Mouse (Mus musculus) embryo, embryonic 11.5 days (tissue): Measurements from ENCODE around the gene Fgfr2.
"Not testable (repeated sequence)": the region's sequence is repeated elsewhere in the genome, so short reads cannot be mapped to it uniquely, and the experiment has no call there.

ENCODE experiments used
- DNase-seq: peaks from one replicate; pipeline ENCODE4 v3.0.0-alpha.2; 2012; ENCODE audit warnings: low read depth, low spot score

Gene Fgfr2

GRCm38 (mm10) chr7:130472683-130473082 is 2650.5 kb downstream of the Fgfr2 start:
- peak; percentile 39 for DNase-seq

DNA sequence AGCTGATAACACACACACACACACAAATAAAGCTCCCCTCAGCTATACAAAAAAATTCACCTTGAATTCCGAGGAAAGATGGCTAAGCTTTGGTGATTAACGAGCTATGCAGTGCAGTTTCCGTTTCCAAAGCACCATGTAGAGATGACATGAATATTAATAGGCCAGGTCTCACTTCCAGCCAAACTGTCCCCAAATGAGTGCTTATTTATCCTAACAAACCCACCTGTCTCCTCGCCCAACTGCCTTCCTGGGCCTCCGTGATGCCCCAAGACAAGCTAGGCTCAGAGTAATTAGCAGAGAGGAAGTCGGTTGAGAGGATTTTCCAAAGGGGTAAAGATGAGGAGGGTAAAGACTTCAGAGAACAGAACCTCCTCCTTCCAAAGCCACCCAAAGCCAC is 2652.1 kb downstream of the Fgfr2 start:
- no peak for DNase-seq

DNA sequence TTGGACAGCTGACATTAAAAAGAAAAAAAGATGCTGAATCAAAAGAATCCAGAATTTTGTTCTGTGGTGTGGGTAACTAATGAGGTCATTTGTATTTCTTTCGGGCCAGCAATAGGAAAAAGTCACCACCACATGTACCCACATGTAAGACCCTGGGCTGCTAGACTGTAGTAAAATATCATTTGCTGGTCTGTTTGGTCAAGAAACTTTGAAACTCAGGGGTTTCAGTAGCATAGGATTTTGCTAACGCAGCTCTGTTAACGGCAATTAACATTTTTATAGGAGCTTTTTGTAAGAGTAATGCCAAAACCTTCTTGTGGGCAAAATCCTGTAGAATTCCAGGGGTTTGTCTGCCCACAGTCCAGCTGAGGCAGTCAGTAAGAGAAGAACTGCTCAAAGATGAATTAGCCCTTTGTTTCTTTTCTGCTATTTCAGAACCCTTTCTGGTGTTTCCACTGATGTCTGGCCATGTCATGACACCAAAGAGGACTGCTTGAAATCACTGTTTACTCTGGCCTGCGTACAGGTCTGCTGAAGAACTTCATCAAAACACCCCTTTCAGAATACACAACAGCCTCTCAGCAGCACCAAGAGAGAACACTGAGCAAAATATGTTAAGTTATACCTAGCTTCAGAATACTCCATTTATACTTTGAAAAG is 2667.4 kb downstream of the Fgfr2 start:
- no peak for DNase-seq

DNA sequence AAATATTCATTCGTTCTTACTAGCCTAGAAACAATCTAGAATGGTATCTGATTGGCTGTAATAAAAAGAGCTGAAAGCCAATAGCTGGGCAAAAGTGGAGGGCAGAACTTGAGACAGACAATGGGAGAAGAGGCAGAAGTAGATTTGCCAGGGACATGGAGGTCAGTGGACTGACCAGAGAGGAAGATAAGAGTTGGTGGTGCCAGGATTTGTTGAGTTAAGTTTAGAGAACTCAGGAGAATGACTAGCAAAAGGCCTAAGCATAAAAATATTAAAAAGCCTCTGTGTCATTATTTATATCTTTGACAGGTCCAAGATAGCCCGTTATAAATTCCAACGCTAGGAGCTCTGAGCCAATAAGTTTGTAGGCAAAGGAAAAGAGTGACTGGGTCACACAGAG is 2668.9 kb downstream of the Fgfr2 start:
- no peak for DNase-seq

- DNase-seq = no peak
Measured at GRCm38 (mm10) chr7:130435776-130436175, 2687.4 kb downstream of the Fgfr2 start.

DNA sequence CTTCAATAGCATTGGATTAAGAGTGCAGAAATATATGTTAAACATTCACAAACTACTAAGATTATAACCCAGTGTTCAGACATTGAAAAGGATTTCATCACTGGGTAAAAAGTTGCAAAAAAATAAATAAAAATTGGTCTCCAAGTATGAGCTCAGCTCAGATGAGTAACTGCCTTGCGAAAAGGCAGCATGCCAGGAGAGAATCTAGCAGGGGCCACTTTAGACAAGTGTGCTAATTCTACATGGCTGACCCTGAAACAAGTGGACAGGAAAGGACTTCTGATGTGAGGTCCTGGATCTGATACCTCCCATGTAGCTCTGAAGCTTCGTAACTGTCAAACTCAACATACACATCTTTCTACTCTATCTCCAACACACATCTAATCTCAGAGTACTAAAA is 2691.0 kb downstream of the Fgfr2 start:
- no peak for DNase-seq

GRCm38 (mm10) chr7:130426586-130426985 is 2696.6 kb downstream of the Fgfr2 start:
- peak; percentile 68 for DNase-seq

DNA sequence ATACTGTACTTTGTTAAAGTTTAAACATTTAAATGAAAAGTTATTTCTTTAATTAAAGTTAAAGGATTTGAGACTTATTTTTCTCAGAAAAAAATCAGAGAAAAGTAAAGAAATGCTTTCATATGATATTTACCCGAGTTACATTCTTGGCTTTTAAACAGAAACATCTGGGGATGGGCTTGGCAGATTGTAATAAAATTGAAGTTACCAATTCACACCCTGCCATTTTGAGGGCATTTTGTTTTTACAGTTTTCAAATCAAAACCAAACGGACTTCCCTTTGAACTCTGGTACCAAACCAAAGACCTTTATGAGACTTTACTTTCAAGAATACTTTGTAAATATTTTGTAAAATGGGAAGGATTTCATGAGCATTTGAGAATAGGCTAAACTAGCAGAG is 2697.2 kb downstream of the Fgfr2 start:
- DNase-seq = no peak

- no peak for DNase-seq
Measured at GRCm38 (mm10) chr7:130419961-130420360, 2703.2 kb downstream of the Fgfr2 start.

DNA sequence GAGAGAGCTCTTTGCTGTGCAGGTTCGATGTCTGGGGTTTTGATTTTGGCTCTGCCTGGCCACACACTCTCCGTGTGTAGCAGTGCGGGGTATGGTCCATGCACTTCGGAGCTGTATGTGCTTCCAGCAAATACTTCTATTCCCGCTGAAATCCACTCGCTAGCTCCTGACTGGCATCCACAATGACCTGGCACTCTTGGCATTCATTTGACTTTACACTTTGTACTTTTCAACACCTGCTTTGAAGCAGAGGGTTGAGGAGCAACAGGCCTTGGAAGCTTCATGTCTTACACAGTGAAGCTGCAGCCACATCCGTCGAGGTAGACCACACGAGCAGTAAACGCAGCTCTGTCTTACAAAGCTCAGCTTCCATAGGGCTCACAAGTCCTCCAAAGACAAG is 2715.5 kb downstream of the Fgfr2 start:
- DNase-seq = no peak

- DNase-seq = no peak
Measured at GRCm38 (mm10) chr7:130403346-130403745, 2719.8 kb downstream of the Fgfr2 start.

DNA sequence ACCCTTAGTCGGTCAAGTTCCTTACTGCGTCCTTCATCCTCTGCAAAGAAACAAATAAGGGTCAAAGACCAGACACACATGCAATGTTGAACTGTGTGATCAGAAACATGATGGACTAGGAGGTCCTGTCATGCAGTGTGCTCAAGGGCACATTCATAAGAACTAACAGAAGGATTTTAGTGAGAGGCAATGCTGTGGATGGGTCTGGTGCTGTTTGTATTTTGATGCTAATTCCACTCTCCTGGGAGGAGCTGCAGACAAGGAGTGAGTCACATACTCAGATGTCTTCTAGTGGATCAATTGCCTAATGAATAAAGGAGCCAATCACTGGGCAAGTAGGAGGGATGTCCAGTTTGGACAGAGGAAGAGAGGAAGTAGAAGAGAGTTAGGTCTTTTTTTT is 2728.5 kb downstream of the Fgfr2 start:
- DNase-seq = no peak

- not testable (repeated sequence) for DNase-seq
Measured at GRCm38 (mm10) chr7:130390060-130390459, 2733.1 kb downstream of the Fgfr2 start.

DNA sequence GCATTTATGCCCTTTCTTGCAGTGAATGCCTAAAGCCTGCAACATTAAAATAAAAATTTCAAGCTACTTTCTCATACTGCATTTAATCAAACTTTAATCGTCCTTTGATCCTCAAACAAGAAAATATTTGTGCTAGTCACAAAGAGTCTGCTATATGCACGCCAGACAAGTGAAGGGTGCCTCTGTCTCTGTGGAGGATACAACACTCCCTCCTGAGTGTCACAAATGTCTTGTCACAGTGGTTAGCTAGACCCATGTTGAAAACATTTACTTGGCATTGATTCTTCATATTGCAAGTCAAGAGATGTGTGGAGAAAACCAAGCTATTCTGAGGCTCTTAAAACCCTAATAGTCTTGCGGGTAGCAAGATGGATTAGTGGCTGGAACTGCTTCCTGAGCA is 2736.8 kb downstream of the Fgfr2 start:
- DNase-seq = no peak

DNA sequence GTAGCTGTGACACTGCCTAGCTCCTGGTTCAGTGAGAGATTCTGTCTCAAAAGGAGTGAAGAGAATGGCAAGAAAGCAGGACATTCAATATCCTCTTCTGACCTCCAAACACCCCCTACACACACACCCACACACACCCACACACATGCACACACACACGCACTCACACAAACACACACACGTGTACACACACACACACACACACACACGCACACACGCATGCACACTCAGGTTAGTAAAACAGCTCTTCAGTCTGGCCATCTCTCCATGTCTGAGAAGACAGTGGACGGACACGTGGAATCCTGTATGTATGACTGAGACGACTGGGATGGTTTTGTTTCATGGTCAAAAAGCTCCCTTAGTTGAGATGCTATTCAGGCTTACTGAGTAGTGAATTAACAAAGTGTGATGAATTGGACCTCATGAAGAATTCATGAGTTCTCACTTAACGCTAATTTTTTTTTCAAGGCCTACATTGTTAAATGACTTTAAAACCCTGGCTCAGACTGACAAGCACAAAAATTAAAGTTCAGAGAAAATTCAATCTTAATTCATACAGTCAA is 2737.3 kb downstream of the Fgfr2 start:
- no peak for DNase-seq

DNA sequence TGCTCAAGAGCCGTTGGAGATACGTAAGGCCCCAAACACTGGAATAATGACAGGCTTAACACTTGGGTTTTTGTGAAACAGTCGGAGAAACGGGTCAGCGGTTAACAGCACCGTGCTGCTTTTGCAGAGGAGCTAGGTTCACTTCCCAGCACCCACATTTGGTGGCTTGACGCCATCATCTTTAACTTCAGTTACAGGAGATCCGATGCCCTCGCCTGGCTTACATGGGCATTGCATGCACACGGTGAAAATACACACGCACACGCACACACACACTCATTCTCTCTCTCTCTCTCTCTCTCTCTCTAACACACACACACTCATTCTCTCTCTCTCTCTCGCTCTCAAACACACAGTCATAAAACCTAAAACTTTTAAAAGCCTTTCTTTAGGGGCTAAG is 2741.0 kb downstream of the Fgfr2 start:
- no peak for DNase-seq

DNA sequence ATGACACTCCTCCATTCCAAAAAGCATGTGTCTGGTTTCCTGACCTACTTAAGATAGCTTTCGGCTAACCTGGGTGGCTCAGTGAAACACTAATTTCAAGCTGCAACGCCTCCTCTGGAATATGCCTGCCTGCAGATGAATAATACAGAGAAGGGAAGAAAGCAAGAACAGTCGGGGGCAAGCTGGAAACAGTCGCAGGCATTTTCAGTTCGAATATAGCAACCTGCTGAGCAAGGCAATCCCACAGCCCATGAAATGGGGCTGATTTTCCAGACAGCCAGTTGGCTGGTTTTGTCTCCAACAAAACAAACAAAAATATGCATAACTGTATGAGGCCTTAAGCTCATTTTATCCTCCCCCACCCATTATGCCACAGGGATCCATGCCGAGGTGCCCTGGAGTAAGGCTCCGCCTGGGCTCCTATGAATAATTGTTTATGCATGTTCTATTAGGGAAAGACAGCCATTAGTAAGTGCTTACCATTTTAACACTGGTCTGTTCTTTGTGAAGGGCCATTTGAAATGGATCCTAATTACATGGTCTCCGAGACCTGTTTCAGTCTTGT is 2741.7 kb downstream of the Fgfr2 start:
- no peak for DNase-seq

DNA sequence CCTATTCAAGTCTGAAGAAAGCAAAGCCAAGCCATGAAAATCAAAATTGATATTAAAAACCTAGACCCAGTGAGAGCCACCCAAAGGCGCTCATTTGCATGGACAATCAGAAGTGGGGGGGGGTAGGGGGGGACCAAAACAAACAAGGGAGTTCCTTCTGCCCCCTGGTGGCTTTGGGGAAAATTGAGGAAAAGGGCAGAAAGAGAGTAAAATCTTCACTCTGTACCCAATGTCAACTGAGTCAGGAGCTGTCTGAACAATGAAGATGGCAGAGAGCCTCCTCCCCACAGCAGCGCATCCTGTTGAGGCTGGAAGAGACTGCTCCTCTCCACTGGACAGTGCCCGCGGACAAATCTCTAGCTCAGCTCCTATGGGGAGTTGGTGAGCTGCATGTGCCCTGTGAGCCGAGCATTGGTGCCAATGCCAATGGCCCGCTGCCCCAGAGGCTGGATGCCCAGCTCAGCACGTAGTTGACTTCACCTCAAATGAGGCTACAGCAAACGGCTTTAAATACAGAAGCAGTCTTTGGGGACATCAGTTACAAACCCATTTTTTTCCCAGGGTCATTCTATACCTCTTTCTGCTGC is 2742.3 kb downstream of the Fgfr2 start:
- DNase-seq = no peak

- no peak for DNase-seq
Measured at GRCm38 (mm10) chr7:130380367-130380766, 2742.8 kb downstream of the Fgfr2 start.

GRCm38 (mm10) chr7:130379886-130380285 is 2743.3 kb downstream of the Fgfr2 start:
- DNase-seq = no peak

DNA sequence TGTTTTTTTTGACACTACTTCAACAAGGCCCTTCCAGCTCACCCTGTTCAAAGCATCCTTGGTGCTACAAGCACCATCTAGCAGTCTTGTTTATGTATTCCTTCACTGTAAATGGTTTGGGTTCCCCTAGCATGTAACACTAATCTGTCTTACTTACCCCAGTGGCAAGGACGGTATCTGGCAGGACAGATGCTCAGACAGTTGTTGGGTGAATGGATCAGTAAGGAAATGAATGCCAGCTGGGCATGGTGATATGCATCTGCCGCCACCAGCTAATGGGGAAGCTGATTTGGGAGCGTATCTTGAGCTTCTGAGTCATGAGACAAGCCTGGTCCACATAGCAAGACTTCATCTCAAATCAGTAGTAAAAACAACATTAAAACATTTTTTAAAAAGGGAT is 2744.8 kb downstream of the Fgfr2 start:
- DNase-seq = no peak

GRCm38 (mm10) chr7:130374311-130374710 is 2748.8 kb downstream of the Fgfr2 start:
- DNase-seq = no peak
